Mouse (Mus musculus): Measurements from ENCODE around the gene Foxn3. TPM values are rescaled to one million over a fixed set of nuclear protein-coding genes. Genes with fewer than 3 reads are reported as not detected.

Foxn3 gene
- polyA plus RNA-seq, 1 experiment from 2014 or later, result 93.4 TPM

DNA sequence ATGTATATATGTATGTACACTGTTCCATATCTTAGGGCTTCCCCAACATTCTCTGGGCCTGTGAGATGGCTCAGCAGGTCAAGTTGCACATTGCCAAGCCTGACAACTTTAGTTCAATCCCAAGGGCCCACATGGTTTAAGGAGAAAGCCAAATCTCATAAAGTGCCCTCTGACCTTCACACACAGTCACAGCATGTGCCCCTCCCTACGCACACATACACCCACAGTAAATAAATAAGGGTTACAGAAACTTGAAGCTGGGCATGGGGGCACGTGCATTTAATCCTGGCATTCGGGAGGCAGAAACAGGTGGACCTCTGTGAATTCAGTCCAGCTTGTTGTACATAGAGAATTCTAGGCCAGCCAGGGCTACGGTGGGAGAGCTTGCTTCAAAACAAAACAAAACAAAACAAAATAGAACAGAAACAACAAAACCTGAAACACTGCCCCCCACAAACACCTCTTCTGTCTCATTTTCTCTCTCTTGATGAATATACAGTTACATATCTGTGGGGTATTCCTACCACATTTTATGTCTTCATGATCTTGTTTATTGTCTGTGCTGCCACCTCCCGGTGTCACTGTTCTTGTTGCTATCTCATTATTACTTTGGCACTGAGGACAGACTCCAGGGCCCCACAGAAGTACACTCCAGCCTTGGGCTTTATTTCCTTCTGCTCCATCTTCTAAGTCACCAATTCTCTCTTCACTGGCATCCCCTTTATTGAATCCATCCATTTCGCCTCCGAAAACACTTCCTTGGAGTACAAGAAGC, 19.8 kb downstream of the Foxn3 start:
- Histone ChIP-seq H3K4me1 (ENCODE audit: control insufficient read depth, insufficient read depth, low read length) (no peaks in the 10 kb centered on the region), H3K4me2 (replicated peaks; ENCODE audit: low read depth, low read length) (no peak overlapping the region), H3K36me3 (ENCODE audit: control insufficient read depth, insufficient read depth, low read length) (no peaks in the 10 kb centered on the region), H3K4me3 (ENCODE audit: low read depth, low read length) (no peak overlapping the region), H3K9ac (replicated peaks; ENCODE audit: low read depth, low read length) (no peak overlapping the region), H3K27me3 (ENCODE audit: control insufficient read depth, insufficient read depth, low read length) (no peaks in the 10 kb centered on the region), H3K27ac (ENCODE audit: low read length) (no peak overlapping the region), H3K9me3 (ENCODE audit: control insufficient read depth, low read depth, low read length) (no peaks in the 10 kb centered on the region)
- no peak for ATAC-seq (ENCODE audit: insufficient number of reproducible peaks, insufficient read depth, low FRiP score, low read depth)
- WGBS, result 90% methylated on average over 7 of the region's 7 CpGs

- Histone ChIP-seq H3K4me3 (ENCODE audit: low read depth, low read length) (no peak overlapping the region), H3K9ac (replicated peaks; ENCODE audit: low read depth, low read length) (no peak overlapping the region), H3K27ac (ENCODE audit: low read length) (no peak overlapping the region), H3K27me3 (ENCODE audit: control insufficient read depth, insufficient read depth, low read length) (no peaks in the 10 kb centered on the region), H3K36me3 (ENCODE audit: control insufficient read depth, insufficient read depth, low read length) (no peaks in the 10 kb centered on the region), H3K4me2 (replicated peaks; ENCODE audit: low read depth, low read length) (no peak overlapping the region), H3K9me3 (ENCODE audit: control insufficient read depth, low read depth, low read length) (peaks cover 5% of the 10 kb centered on the region), H3K4me1 (ENCODE audit: control insufficient read depth, insufficient read depth, low read length) (no peaks in the 10 kb centered on the region)
- no peak for ATAC-seq (ENCODE audit: insufficient number of reproducible peaks, insufficient read depth, low FRiP score, low read depth)
- WGBS, result 89% methylated on average over 4 of the region's 4 CpGs
Observed at GRCm38 (mm10) chr12:99540201-99540600, 23.2 kb downstream of the Foxn3 start.

GRCm38 (mm10) chr12:99537316-99537715, 26.1 kb downstream of the Foxn3 start:
- H3K27ac ChIP-seq (ENCODE audit: low read length), result no peak overlapping the region
- H3K4me2 ChIP-seq (replicated peaks; ENCODE audit: low read depth, low read length), result no peak overlapping the region
- H3K4me1 ChIP-seq (ENCODE audit: control insufficient read depth, insufficient read depth, low read length), result no peaks in the 10 kb centered on the region
- peaks cover 12% of the 10 kb centered on the region for H3K9me3 ChIP-seq (ENCODE audit: control insufficient read depth, low read depth, low read length)
- ATAC-seq (ENCODE audit: insufficient number of reproducible peaks, insufficient read depth, low FRiP score, low read depth), result no peak
- 87% methylated on average over 6 of the region's 6 CpGs for WGBS
- no peak overlapping the region for H3K9ac ChIP-seq (replicated peaks; ENCODE audit: low read depth, low read length)
- H3K4me3 ChIP-seq (ENCODE audit: low read depth, low read length), result no peak overlapping the region
- no peaks in the 10 kb centered on the region for H3K27me3 ChIP-seq (ENCODE audit: control insufficient read depth, insufficient read depth, low read length)
- no peaks in the 10 kb centered on the region; the same call in 1 of the 2 replicates for H3K36me3 ChIP-seq (ENCODE audit: control insufficient read depth, insufficient read depth, low read length)

- H3K27ac ChIP-seq (ENCODE audit: low read length), result no peak overlapping the region
- H3K4me1 ChIP-seq (ENCODE audit: control insufficient read depth, insufficient read depth, low read length), result no peaks in the 10 kb centered on the region
- H3K9me3 ChIP-seq (ENCODE audit: control insufficient read depth, low read depth, low read length), result peaks cover 12% of the 10 kb centered on the region
- no peak overlapping the region for H3K4me2 ChIP-seq (replicated peaks; ENCODE audit: low read depth, low read length)
- H3K4me3 ChIP-seq (ENCODE audit: low read depth, low read length), result no peak overlapping the region
- H3K9ac ChIP-seq (replicated peaks; ENCODE audit: low read depth, low read length), result no peak overlapping the region
- no peaks in the 10 kb centered on the region for H3K27me3 ChIP-seq (ENCODE audit: control insufficient read depth, insufficient read depth, low read length)
- H3K36me3 ChIP-seq (ENCODE audit: control insufficient read depth, insufficient read depth, low read length), result no peaks in the 10 kb centered on the region; the same call in 1 of the 2 replicates
- WGBS, result 94% methylated on average over 5 of the region's 5 CpGs
- ATAC-seq (ENCODE audit: insufficient number of reproducible peaks, insufficient read depth, low FRiP score, low read depth), result no peak
Observed at GRCm38 (mm10) chr12:99536426-99536825, 27.0 kb downstream of the Foxn3 start.

DNA sequence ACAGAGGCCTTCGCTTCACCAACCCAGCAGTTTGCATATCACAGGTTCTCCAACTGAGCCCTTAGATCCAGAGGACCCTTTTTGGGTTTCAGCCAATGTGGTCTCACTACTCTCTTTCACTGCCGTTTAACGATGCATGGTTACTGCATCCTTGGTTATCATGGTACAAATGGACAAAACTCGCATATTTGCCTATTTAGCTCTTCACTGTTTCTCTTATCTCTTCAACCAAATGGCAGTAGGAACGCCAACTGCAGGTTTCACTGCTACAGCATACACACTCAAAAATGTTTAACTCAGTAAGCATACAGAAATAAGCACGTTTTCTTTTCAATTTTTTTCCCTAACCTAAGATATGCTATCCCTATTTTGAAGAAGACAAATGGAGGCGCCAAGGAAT, 31.0 kb downstream of the Foxn3 start:
- WGBS, result 88% methylated on average over 7 of the region's 7 CpGs

GRCm38 (mm10) chr12:99529687-99530411, 33.5 kb downstream of the Foxn3 start:
- peak overlapping the region; percentile 75; the same call in 1 of the 2 replicates for H3K27ac ChIP-seq (ENCODE audit: low read length)
- H3K4me1 ChIP-seq (ENCODE audit: control insufficient read depth, insufficient read depth, low read length), result peaks cover 35% of the 10 kb centered on the region
- H3K9me3 ChIP-seq (ENCODE audit: control insufficient read depth, low read depth, low read length), result peaks cover 4% of the 10 kb centered on the region; the same call in 1 of the 2 replicates
- 14% methylated on average over 17 of the region's 17 CpGs for WGBS
- peak; percentile 72 for ATAC-seq (ENCODE audit: insufficient number of reproducible peaks, insufficient read depth, low FRiP score, low read depth)
- H3K4me2 ChIP-seq (replicated peaks; ENCODE audit: low read depth, low read length), result peak overlapping the region; percentile 32
- no peaks in the 10 kb centered on the region; the same call in 1 of the 2 replicates for H3K36me3 ChIP-seq (ENCODE audit: control insufficient read depth, insufficient read depth, low read length)
- no peaks in the 10 kb centered on the region for H3K27me3 ChIP-seq (ENCODE audit: control insufficient read depth, insufficient read depth, low read length)
- H3K4me3 ChIP-seq (ENCODE audit: low read depth, low read length), result no peak overlapping the region
- H3K9ac ChIP-seq (replicated peaks; ENCODE audit: low read depth, low read length), result no peak overlapping the region

More for the DNA sequence above, 31.0 kb downstream of the Foxn3 start:
- H3K4me2 ChIP-seq (replicated peaks; ENCODE audit: low read depth, low read length), result no peak overlapping the region
- peaks cover 29% of the 10 kb centered on the region for H3K4me1 ChIP-seq (ENCODE audit: control insufficient read depth, insufficient read depth, low read length)
- no peak for ATAC-seq (ENCODE audit: insufficient number of reproducible peaks, insufficient read depth, low FRiP score, low read depth)
- no peaks in the 10 kb centered on the region; the same call in 1 of the 2 replicates for H3K36me3 ChIP-seq (ENCODE audit: control insufficient read depth, insufficient read depth, low read length)
- H3K27ac ChIP-seq (ENCODE audit: low read length), result no peak overlapping the region
- H3K9ac ChIP-seq (replicated peaks; ENCODE audit: low read depth, low read length), result no peak overlapping the region
- H3K4me3 ChIP-seq (ENCODE audit: low read depth, low read length), result no peak overlapping the region
- H3K9me3 ChIP-seq (ENCODE audit: control insufficient read depth, low read depth, low read length), result peaks cover 12% of the 10 kb centered on the region
- H3K27me3 ChIP-seq (ENCODE audit: control insufficient read depth, insufficient read depth, low read length), result no peaks in the 10 kb centered on the region

DNA sequence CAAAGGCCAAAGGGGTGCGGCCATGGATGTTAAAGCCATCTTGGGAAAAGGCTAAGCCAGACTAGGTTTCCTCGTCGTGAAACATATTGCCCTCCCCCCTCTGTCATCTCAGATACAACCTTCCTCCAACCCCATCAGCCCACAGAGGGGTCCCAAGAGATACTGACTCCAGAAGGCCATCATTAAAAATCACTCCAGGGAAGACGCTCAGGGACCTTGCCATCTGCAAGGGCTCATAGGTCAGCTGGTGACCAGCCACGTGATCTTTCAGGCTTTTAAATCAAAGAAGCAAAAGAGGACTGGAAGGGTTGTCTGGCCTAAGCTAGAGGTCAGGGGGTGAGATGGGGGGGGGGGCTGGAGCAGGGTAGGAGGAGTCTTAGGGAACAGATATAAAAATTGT, 34.4 kb downstream of the Foxn3 start:
- H3K4me2 ChIP-seq (replicated peaks; ENCODE audit: low read depth, low read length), result no peak overlapping the region
- peaks cover 35% of the 10 kb centered on the region for H3K4me1 ChIP-seq (ENCODE audit: control insufficient read depth, insufficient read depth, low read length)
- H3K9me3 ChIP-seq (ENCODE audit: control insufficient read depth, low read depth, low read length), result no peaks in the 10 kb centered on the region
- ATAC-seq (ENCODE audit: insufficient number of reproducible peaks, insufficient read depth, low FRiP score, low read depth), result no peak
- H3K36me3 ChIP-seq (ENCODE audit: control insufficient read depth, insufficient read depth, low read length), result no peaks in the 10 kb centered on the region; the same call in 1 of the 2 replicates
- H3K27ac ChIP-seq (ENCODE audit: low read length), result no peak overlapping the region; the same call in 1 of the 2 replicates
- H3K4me3 ChIP-seq (ENCODE audit: low read depth, low read length), result no peak overlapping the region
- WGBS, result 53% methylated on average over 5 of the region's 5 CpGs
- H3K9ac ChIP-seq (replicated peaks; ENCODE audit: low read depth, low read length), result no peak overlapping the region
- H3K27me3 ChIP-seq (ENCODE audit: control insufficient read depth, insufficient read depth, low read length), result no peaks in the 10 kb centered on the region

- no peak for ATAC-seq (ENCODE audit: insufficient number of reproducible peaks, insufficient read depth, low FRiP score, low read depth)
- H3K4me1 ChIP-seq (ENCODE audit: control insufficient read depth, insufficient read depth, low read length), result peaks cover 35% of the 10 kb centered on the region
- 74% methylated on average over 6 of the region's 6 CpGs for WGBS
- H3K9me3 ChIP-seq (ENCODE audit: control insufficient read depth, low read depth, low read length), result no peaks in the 10 kb centered on the region
- no peak overlapping the region for H3K4me2 ChIP-seq (replicated peaks; ENCODE audit: low read depth, low read length)
- H3K9ac ChIP-seq (replicated peaks; ENCODE audit: low read depth, low read length), result no peak overlapping the region
- H3K4me3 ChIP-seq (ENCODE audit: low read depth, low read length), result no peak overlapping the region
- H3K27ac ChIP-seq (ENCODE audit: low read length), result no peak overlapping the region
- H3K36me3 ChIP-seq (ENCODE audit: control insufficient read depth, insufficient read depth, low read length), result no peaks in the 10 kb centered on the region
- no peaks in the 10 kb centered on the region for H3K27me3 ChIP-seq (ENCODE audit: control insufficient read depth, insufficient read depth, low read length)
Observed at GRCm38 (mm10) chr12:99527452-99527851, 35.9 kb downstream of the Foxn3 start.
